9 mouse cellular contexts compared by ENCODE assay signal in genomic region chr2:51305411-51305810, GRCm38 (mm10).
DNase-seq lines count a peak whose midpoint lies in the region; ATAC-seq and TF ChIP-seq lines count a peak whose summit lies in the region.
"Had no signal": no experiment of that assay in that cellular context is flagged by ENCODE, and none has a peak within 500 bp of the region (broad histone marks: within the 10 kb centered on the region; RNA-seq: fewer than 3 reads in every experiment).

No protein-coding gene starts in this region.

- H3K9me3 ChIP-seq in forebrain, postnatal 0 days (ENCODE audit: low read length), result no peaks in the 10 kb centered on the region
- H3K9me3 ChIP-seq in forebrain, embryonic 13.5 days (replicated peaks), result no peaks in the 10 kb centered on the region
- H3K9me3 ChIP-seq: limb, embryonic 15.5 days had no signal

- H3K4me1 ChIP-seq in forebrain, postnatal 0 days (ENCODE audit: insufficient read depth), result no peaks in the 10 kb centered on the region
- no peaks in the 10 kb centered on the region for H3K4me1 ChIP-seq in forebrain, embryonic 13.5 days
- H3K4me1 ChIP-seq: limb, embryonic 15.5 days had no signal

- no peak for TF ChIP-seq CTCF in forebrain, postnatal 0 days (IDR thresholded peaks at IDR 0.05; ENCODE audit: low read depth)
- peak; percentile 10 for TF ChIP-seq CTCF in Patski (IDR thresholded peaks at IDR 0.05)

- H3K9ac ChIP-seq in forebrain, postnatal 0 days, result no peak overlapping the region
- H3K9ac ChIP-seq in forebrain, embryonic 13.5 days, result no peak overlapping the region
- H3K9ac ChIP-seq: limb, embryonic 15.5 days had no signal

- H3K4me3 ChIP-seq in forebrain, postnatal 0 days (ENCODE audit: low read depth, low read length), result no peak overlapping the region
- H3K4me3 ChIP-seq in forebrain, embryonic 13.5 days, result no peak overlapping the region
- H3K4me3 ChIP-seq: limb, embryonic 15.5 days had no signal

- no peak overlapping the region for H3K4me2 ChIP-seq in forebrain, postnatal 0 days (ENCODE audit: low read depth)
- no peak overlapping the region for H3K4me2 ChIP-seq in forebrain, embryonic 13.5 days
- H3K4me2 ChIP-seq: limb, embryonic 15.5 days had no signal

- 70% methylated on average over 6 of the region's 6 CpGs for WGBS in forebrain, postnatal 0 days
- WGBS in forebrain, embryonic 13.5 days, result 74% methylated on average over 6 of the region's 6 CpGs

- H3K36me3 ChIP-seq in forebrain, postnatal 0 days (ENCODE audit: insufficient read depth), result no peaks in the 10 kb centered on the region
- H3K36me3 ChIP-seq in forebrain, embryonic 13.5 days (ENCODE audit: poor library complexity, severe bottlenecking), result no peaks in the 10 kb centered on the region
- H3K36me3 ChIP-seq: limb, embryonic 15.5 days had no signal

- DNase-seq in forebrain, postnatal 0 days, result no peak
- no peak for DNase-seq in Patski (ENCODE audit: low read depth, low spot score)
- peak; percentile 58 to 68 for DNase-seq in kidney, postnatal 36 days
- no peak for DNase-seq in right cerebral cortex, postnatal 36 days (ENCODE audit: low spot score in 2 of 2)
- DNase-seq in right cerebral cortex, postnatal 10 days (ENCODE audit: low spot score in 2 of 2), result no peak
- no peak for DNase-seq in thymus, postnatal 25 days

- POLR2A ChIA-PET in Patski (lab: Charles Lee), result interaction anchor here (0.7 kb wide), 1 partner anchor 1030 kb away, joined by 4 read pairs; no protein-coding TSS in a partner anchor

- no peaks in the 10 kb centered on the region for H3K27me3 ChIP-seq in forebrain, postnatal 0 days (ENCODE audit: insufficient read depth, low read length)
- H3K27me3 ChIP-seq in forebrain, embryonic 13.5 days, result no peaks in the 10 kb centered on the region
- H3K27me3 ChIP-seq in Patski, result no peaks in the 10 kb centered on the region
- H3K27me3 ChIP-seq: limb, embryonic 15.5 days had no signal

- CTCF ChIA-PET in Patski (lab: Charles Lee), result interaction anchor here (0.9 to 1.2 kb wide), 2 partner anchors 14 to 43 kb away, joined by 3 read pairs; no protein-coding TSS in a partner anchor

- ATAC-seq in forebrain, postnatal 0 days, result peak; percentile 14; the same call in 1 of the 2 replicates
- no peak for ATAC-seq in forebrain, embryonic 13.5 days
- ATAC-seq in Patski, result no peak
- peak; percentile 76 for ATAC-seq in granulocyte monocyte progenitor cell, adult 5-6 weeks (replicated peaks; ENCODE audit: poor library complexity, severe bottlenecking)

- in situ Hi-C loops in Patski (cut with MboI; ENCODE audit: low pct_unique_long_range_greater_than_20kb), result no loop called here

- H3K27ac ChIP-seq in forebrain, postnatal 0 days (ENCODE audit: low read depth, low read length), result no peak overlapping the region
- no peak overlapping the region for H3K27ac ChIP-seq in forebrain, embryonic 13.5 days
- H3K27ac ChIP-seq: limb, embryonic 15.5 days had no signal

Comparison
In these comparisons a context has a peak if more than half of its experiments do, and no peak if none do; other contexts are left out.
1. ATAC-seq: peak in forebrain, postnatal 0 days (single experiment) and granulocyte monocyte progenitor cell, adult 5-6 weeks (single experiment); none in forebrain, embryonic 13.5 days (single experiment) and Patski (single experiment).
2. DNase-seq: peak in kidney, postnatal 36 days (2 of 2); none in forebrain, postnatal 0 days (single experiment), Patski (single experiment), right cerebral cortex, postnatal 36 days (0 of 2), right cerebral cortex, postnatal 10 days (0 of 2) and thymus, postnatal 25 days (single experiment).